Mouse (Mus musculus): ENCODE data around the gene Dennd2a. TPM values are rescaled to one million over a fixed set of nuclear protein-coding genes. Genes with fewer than 3 reads are reported as not detected.

Gene Dennd2a
- polyA plus RNA-seq, 1 experiment from 2014 or later: 17.4 TPM

DNA sequence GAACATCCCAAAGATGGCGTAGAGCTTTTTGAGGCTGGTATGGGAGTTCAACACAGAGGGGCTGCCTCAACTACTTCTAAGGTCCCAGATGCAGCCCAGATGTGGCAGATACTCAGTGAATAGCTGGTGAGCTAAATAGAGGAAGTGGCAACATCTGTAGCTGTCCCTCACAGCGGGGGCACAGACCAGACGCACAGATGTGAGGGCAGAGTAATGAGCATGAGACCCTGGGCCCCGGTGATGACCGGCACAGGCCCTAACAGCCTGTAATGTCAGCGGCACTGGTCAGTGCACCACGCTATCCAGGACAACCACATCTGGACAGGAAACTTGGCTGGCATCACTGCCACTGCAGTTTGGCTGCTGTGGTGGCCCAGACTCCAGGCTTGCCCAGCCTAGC lies 54.2 kb downstream of the Dennd2a start:
- peaks cover 91% of the 10 kb centered on the region for H3K36me3 ChIP-seq
- no peak overlapping the region for H3K4me2 ChIP-seq
- no peaks in the 10 kb centered on the region for H3K27me3 ChIP-seq (replicated peaks)
- no peak overlapping the region for H3K9ac ChIP-seq
- no peaks in the 10 kb centered on the region for H3K4me1 ChIP-seq
- no peak overlapping the region for H3K27ac ChIP-seq (replicated peaks)
- 81% methylated on average over 7 of the region's 7 CpGs for WGBS
- H3K9me3 ChIP-seq: no peaks in the 10 kb centered on the region
- ATAC-seq (ENCODE audit: extremely low read depth, insufficient number of reproducible peaks, low FRiP score, low TSS enrichment): no peak
- H3K4me3 ChIP-seq: no peak overlapping the region

GRCm38 (mm10) chr6:39497165-39497564 lies 60.5 kb downstream of the Dennd2a start:
- ATAC-seq (ENCODE audit: extremely low read depth, insufficient number of reproducible peaks, low FRiP score, low TSS enrichment): no peak
- Histone ChIP-seq H3K4me2 (no peak overlapping the region), H3K9ac (no peak overlapping the region), H3K4me3 (no peak overlapping the region), H3K36me3 (peaks cover 77% of the 10 kb centered on the region), H3K4me1 (peaks cover 12% of the 10 kb centered on the region), H3K27ac (replicated peaks) (no peak overlapping the region), H3K27me3 (replicated peaks) (no peaks in the 10 kb centered on the region), H3K9me3 (no peaks in the 10 kb centered on the region)
- 84% methylated on average over 4 of the region's 4 CpGs for WGBS

DNA sequence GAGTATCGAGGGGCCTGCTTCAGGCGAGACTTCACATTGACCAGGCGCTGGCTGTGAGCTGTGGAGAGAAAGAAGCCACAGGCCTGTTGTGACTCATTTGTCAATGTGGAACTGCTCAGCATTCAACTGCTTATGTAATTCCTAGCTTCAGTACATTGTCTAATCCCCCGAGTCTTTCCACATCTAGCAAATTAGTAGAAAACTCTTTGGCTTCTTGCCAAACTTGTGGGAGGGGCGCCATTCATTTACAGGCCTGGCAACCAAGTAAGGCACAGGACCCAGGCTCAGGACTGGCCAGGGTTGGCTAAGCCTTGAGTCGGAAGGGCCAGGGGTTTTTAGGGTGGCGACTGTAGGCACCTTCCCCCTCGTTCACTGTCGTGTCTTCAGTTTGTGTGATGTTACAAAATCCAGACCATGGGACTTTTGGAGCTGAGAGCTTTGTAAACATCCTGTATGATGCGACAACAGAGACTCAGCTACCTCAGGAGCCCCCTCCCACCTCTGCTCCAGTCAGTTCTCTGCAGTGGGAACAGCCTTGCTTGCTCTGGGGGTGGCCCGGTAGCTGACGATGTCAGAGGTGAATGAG lies 64.4 kb downstream of the Dennd2a start:
- Histone ChIP-seq H3K27ac (replicated peaks) (peak overlapping the region; percentile 42; the same call in 1 of the 2 replicates), H3K27me3 (replicated peaks) (no peaks in the 10 kb centered on the region), H3K9me3 (no peaks in the 10 kb centered on the region), H3K9ac (no peak overlapping the region), H3K36me3 (peaks cover 85% of the 10 kb centered on the region), H3K4me3 (no peak overlapping the region), H3K4me1 (peaks cover 12% of the 10 kb centered on the region), H3K4me2 (no peak overlapping the region)
- no peak for ATAC-seq (ENCODE audit: extremely low read depth, insufficient number of reproducible peaks, low FRiP score, low TSS enrichment)
- 58% methylated on average over 12 of the region's 12 CpGs for WGBS

- no peak overlapping the region for H3K27ac ChIP-seq (replicated peaks)
- no peak overlapping the region for H3K9ac ChIP-seq
- no peak overlapping the region for H3K4me2 ChIP-seq
- H3K27me3 ChIP-seq (replicated peaks): no peaks in the 10 kb centered on the region
- no peak for ATAC-seq (ENCODE audit: extremely low read depth, insufficient number of reproducible peaks, low FRiP score, low TSS enrichment)
- no peaks in the 10 kb centered on the region for H3K9me3 ChIP-seq
- H3K36me3 ChIP-seq: peaks cover 94% of the 10 kb centered on the region
- WGBS: 81% methylated on average over 4 of the region's 4 CpGs
- no peak overlapping the region for H3K4me3 ChIP-seq
- peaks cover 12% of the 10 kb centered on the region for H3K4me1 ChIP-seq
Measured at GRCm38 (mm10) chr6:39492161-39492560, 65.5 kb downstream of the Dennd2a start.

DNA sequence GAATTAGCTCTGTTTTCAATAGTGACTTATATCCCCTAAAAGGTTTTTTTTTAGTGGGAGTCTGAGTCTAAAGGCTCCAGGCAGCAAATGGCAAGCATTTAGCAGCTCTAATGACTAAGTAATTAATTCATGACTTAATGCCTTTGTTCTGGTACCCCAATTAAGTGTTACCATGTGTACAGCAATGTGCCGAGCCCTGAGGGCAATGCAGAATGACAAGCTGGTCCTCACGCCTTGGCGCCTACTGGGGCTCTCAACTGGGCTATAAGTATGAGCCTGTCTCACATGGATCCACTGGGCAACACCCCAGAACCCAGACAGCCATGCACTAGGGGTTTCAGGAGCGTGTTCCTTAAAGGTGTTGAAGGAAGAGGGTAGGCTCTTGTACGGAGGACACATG lies 66.5 kb downstream of the Dennd2a start:
- 84% methylated on average over 5 of the region's 5 CpGs for WGBS
- Histone ChIP-seq H3K36me3 (peaks cover 94% of the 10 kb centered on the region), H3K9me3 (no peaks in the 10 kb centered on the region), H3K27ac (replicated peaks) (no peak overlapping the region), H3K4me2 (no peak overlapping the region), H3K4me1 (peaks cover 12% of the 10 kb centered on the region), H3K4me3 (no peak overlapping the region), H3K27me3 (replicated peaks) (no peaks in the 10 kb centered on the region), H3K9ac (no peak overlapping the region)
- no peak for ATAC-seq (ENCODE audit: extremely low read depth, insufficient number of reproducible peaks, low FRiP score, low TSS enrichment)

GRCm38 (mm10) chr6:39488292-39488691 lies 69.4 kb downstream of the Dennd2a start:
- Histone ChIP-seq H3K4me3 (no peak overlapping the region), H3K4me1 (peaks cover 5% of the 10 kb centered on the region), H3K27me3 (replicated peaks) (no peaks in the 10 kb centered on the region), H3K4me2 (no peak overlapping the region), H3K36me3 (peaks cover 99% of the 10 kb centered on the region), H3K27ac (replicated peaks) (no peak overlapping the region), H3K9ac (no peak overlapping the region), H3K9me3 (no peaks in the 10 kb centered on the region)
- 79% methylated on average over 8 of the region's 8 CpGs for WGBS
- no peak for ATAC-seq (ENCODE audit: extremely low read depth, insufficient number of reproducible peaks, low FRiP score, low TSS enrichment)

- WGBS: 88% methylated on average over 4 of the region's 4 CpGs
Measured at GRCm38 (mm10) chr6:39483656-39484055, 74.0 kb downstream of the Dennd2a start.

DNA sequence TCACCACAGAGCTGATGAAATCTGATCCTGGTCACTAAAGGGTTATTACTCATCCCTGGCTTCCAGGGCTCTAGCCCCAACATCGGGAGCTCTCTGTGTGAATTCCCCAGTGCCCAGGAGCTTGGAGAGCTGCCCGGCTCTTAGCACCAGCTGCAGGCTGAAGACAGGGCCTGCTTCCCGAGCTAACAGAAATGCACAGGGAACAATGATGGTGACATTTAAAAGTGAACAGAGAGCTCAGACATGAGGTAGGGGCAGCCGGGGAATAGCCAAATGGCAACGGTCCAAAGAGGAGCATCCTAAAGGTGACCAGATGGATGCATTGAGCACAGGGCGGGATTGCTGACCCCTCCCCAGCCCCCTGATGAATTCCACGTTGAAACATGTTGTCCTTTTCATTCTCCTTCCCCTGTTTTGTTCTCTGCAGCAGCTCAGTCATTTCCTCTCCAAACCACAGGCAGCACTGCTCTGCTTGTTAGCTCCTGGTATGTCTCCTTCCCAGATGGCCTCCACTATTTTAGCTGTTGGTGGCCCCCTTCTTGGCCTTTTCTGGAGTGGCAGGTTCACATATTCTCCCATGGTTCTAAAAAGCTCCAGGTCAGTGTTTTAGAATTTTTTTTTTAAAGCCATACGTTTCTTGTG lies 79.0 kb downstream of the Dennd2a start:
- Histone ChIP-seq H3K9ac (no peak overlapping the region), H3K4me3 (no peak overlapping the region), H3K9me3 (no peaks in the 10 kb centered on the region), H3K4me2 (no peak overlapping the region), H3K36me3 (peaks cover 83% of the 10 kb centered on the region), H3K27me3 (replicated peaks) (no peaks in the 10 kb centered on the region), H3K27ac (replicated peaks) (no peak overlapping the region), H3K4me1 (peaks cover 14% of the 10 kb centered on the region)
- 55% methylated on average over 8 of the region's 8 CpGs for WGBS
- ATAC-seq (ENCODE audit: extremely low read depth, insufficient number of reproducible peaks, low FRiP score, low TSS enrichment): no peak

More at GRCm38 (mm10) chr6:39483656-39484055, 74.0 kb downstream of the Dennd2a start:
- Histone ChIP-seq H3K9ac (no peak overlapping the region), H3K4me1 (no peaks in the 10 kb centered on the region), H3K4me3 (no peak overlapping the region), H3K27me3 (replicated peaks) (no peaks in the 10 kb centered on the region), H3K4me2 (no peak overlapping the region), H3K9me3 (no peaks in the 10 kb centered on the region), H3K27ac (replicated peaks) (no peak overlapping the region), H3K36me3 (peaks cover 96% of the 10 kb centered on the region)
- ATAC-seq (ENCODE audit: extremely low read depth, insufficient number of reproducible peaks, low FRiP score, low TSS enrichment): no peak

- Histone ChIP-seq H3K36me3 (peaks cover 79% of the 10 kb centered on the region), H3K27me3 (replicated peaks) (no peaks in the 10 kb centered on the region), H3K4me1 (peaks cover 24% of the 10 kb centered on the region), H3K4me3 (no peak overlapping the region), H3K4me2 (no peak overlapping the region), H3K27ac (replicated peaks) (peak overlapping the region; percentile 34; the same call in 1 of the 2 replicates), H3K9ac (no peak overlapping the region), H3K9me3 (no peaks in the 10 kb centered on the region)
- WGBS: 30% methylated on average over 1 of the region's 1 CpGs
- no peak for ATAC-seq (ENCODE audit: extremely low read depth, insufficient number of reproducible peaks, low FRiP score, low TSS enrichment)
Measured at GRCm38 (mm10) chr6:39476617-39477016, 81.0 kb downstream of the Dennd2a start.

- 59% methylated on average over 6 of the region's 6 CpGs for WGBS
- no peak for ATAC-seq (ENCODE audit: extremely low read depth, insufficient number of reproducible peaks, low FRiP score, low TSS enrichment)
- Histone ChIP-seq H3K36me3 (peaks cover 83% of the 10 kb centered on the region), H3K27ac (replicated peaks) (no peak overlapping the region; the same call in 1 of the 2 replicates), H3K27me3 (replicated peaks) (no peaks in the 10 kb centered on the region), H3K4me3 (no peak overlapping the region), H3K9me3 (no peaks in the 10 kb centered on the region), H3K9ac (no peak overlapping the region), H3K4me1 (peaks cover 24% of the 10 kb centered on the region), H3K4me2 (no peak overlapping the region)
Measured at GRCm38 (mm10) chr6:39474424-39474823, 83.2 kb downstream of the Dennd2a start.

DNA sequence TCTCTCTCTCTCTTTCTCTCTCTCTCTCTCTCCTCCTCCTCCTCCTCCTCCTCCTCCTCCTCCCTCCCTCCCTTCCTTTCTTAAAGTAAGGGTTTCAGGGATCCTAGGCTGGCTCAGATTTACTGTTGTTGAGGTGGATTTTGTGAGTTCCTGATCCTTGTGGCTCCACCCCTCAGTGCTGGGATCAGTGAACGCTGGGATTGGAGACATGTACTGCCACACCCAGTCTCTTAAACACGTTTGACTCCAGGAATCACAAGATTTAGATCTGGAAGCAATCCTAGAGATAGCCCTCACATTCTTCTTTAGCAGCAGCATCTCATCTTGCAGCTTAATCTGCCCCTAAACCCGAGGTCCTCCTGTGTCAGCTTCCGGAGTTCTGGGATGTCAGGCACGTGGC lies 84.8 kb downstream of the Dennd2a start:
- no peak overlapping the region for H3K4me3 ChIP-seq
- H3K27me3 ChIP-seq (replicated peaks): no peaks in the 10 kb centered on the region
- no peak overlapping the region for H3K27ac ChIP-seq (replicated peaks)
- H3K36me3 ChIP-seq: peaks cover 83% of the 10 kb centered on the region
- no peak overlapping the region; the same call in 1 of the 2 replicates for H3K9ac ChIP-seq
- ATAC-seq (ENCODE audit: extremely low read depth, insufficient number of reproducible peaks, low FRiP score, low TSS enrichment): no peak
- no peaks in the 10 kb centered on the region for H3K9me3 ChIP-seq
- no peak overlapping the region for H3K4me2 ChIP-seq
- WGBS: 49% methylated on average over 5 of the region's 5 CpGs
- peaks cover 20% of the 10 kb centered on the region for H3K4me1 ChIP-seq

- WGBS: 49% methylated on average over 4 of the region's 4 CpGs
- peaks cover 19% of the 10 kb centered on the region for H3K4me1 ChIP-seq
Measured at GRCm38 (mm10) chr6:39472271-39472670, 85.4 kb downstream of the Dennd2a start.

More at GRCm38 (mm10) chr6:39472271-39472670, 85.4 kb downstream of the Dennd2a start:
- Histone ChIP-seq H3K27me3 (replicated peaks) (no peaks in the 10 kb centered on the region), H3K36me3 (peaks cover 86% of the 10 kb centered on the region), H3K4me2 (no peak overlapping the region), H3K9me3 (no peaks in the 10 kb centered on the region), H3K9ac (no peak overlapping the region), H3K4me3 (no peak overlapping the region), H3K27ac (replicated peaks) (0 out of 2 replicates have a peak overlapping the region, but pooled peaks have one; percentile 20)
- ATAC-seq (ENCODE audit: extremely low read depth, insufficient number of reproducible peaks, low FRiP score, low TSS enrichment): no peak
